Mouse (Mus musculus) liver, adult 2 months (tissue): ENCODE results near the gene Atxn10. TPM values are rescaled to one million over a fixed set of nuclear protein-coding genes. Genes with fewer than 3 reads are reported as not detected.

Experiments
- DNase-seq: peaks from one replicate; pipeline ENCODE4 v3.0.0-alpha.2; 2011; ENCODE audit warnings: low read depth, low spot score; ENCODE audit errors: extremely low read depth
- H3K27ac ChIP-seq: fragments of 200-500 bp; replicated peaks from 2 replicates; pipeline ENCODE4 v1.5.1; 2012; ENCODE audit warnings: low read depth, mild to moderate bottlenecking, control low read depth, inconsistent platforms, low read length; ENCODE audit not compliant: insufficient read depth
- H3K27me3 ChIP-seq: fragments of 200-500 bp; 2 replicates; pipeline ENCODE4 v1.6.1; 2012; ENCODE audit warnings: mild to moderate bottlenecking, moderate library complexity, low read length, inconsistent platforms; ENCODE audit not compliant: control insufficient read depth, insufficient read depth
- H3K36me3 ChIP-seq: fragments of 200-500 bp; 2 replicates; pipeline ENCODE4 v1.6.1; 2012; ENCODE audit warnings: low read length, inconsistent platforms; ENCODE audit not compliant: control insufficient read depth, insufficient read depth
- H3K4me1 ChIP-seq: fragments of 200-500 bp; 2 replicates; pipeline ENCODE4 v1.6.1; 2011; ENCODE audit warnings: low read length; ENCODE audit not compliant: control insufficient read depth, insufficient read depth
- H3K4me3 ChIP-seq: fragments of 200-500 bp; 2 replicates; pipeline ENCODE4 v1.5.1; 2011; ENCODE audit warnings: low read depth, mild to moderate bottlenecking, control low read depth, low read length, moderate library complexity; ENCODE audit not compliant: insufficient read depth
- H3K79me2 ChIP-seq: fragments of 200-500 bp; 2 replicates; pipeline ENCODE4 v1.6.1; 2012; ENCODE audit warnings: inconsistent platforms, mild to moderate bottlenecking, low read length, moderate library complexity; ENCODE audit not compliant: control insufficient read depth, insufficient read depth
- H3K9ac ChIP-seq: fragments of 200-500 bp; 2 replicates; pipeline ENCODE4 v1.6.1; 2012; ENCODE audit warnings: low read depth, mild to moderate bottlenecking, control low read depth, inconsistent platforms, low read length
- CTCF ChIP-seq: fragments of 200-500 bp; IDR thresholded peaks from 2 replicates; pipeline ENCODE4 v1.5.1; 2011; ENCODE audit warnings: low read depth, low read length, control low read depth
- POLR2A ChIP-seq: fragments of 200-500 bp; IDR thresholded peaks from 2 replicates; pipeline ENCODE4 v1.6.1; 2011; ENCODE audit warnings: low read length, control low read depth; ENCODE audit not compliant: insufficient read depth; ENCODE audit errors: extremely low read depth
- WGBS: fragments of 180-500 bp; shearing (Covaris S2); methylation state at CpG from one replicate; pipeline ENCODE4 v1.1.7; 2018; 5-methylcytosine and 5-hydroxymethylcytosine counted together
- polyA plus RNA-seq: library from polyadenylated mRNA; depleted of rRNA; stranded (reverse); fragments of >200 nt; gene quantifications from 2 replicates; pipeline ENCODE4 v1.2.3, GENCODE M21; 2012
- total RNA-seq: library from RNA; depleted of rRNA; stranded (reverse); fragments of >200 nt; gene quantifications from 2 replicates; pipeline ENCODE4 v1.2.3, GENCODE M21; 2014

Gene Atxn10
- total and polyA plus RNA-seq, 2 experiments, result 36.8 to 41.0 TPM

GRCm38 (mm10) chr15:85428140-85428539 lies 92.1 kb downstream of the Atxn10 start:
- no peaks in the 10 kb centered on the region; the same call in 1 of the 2 replicates for H3K79me2 ChIP-seq
- DNase-seq, result no peak
- H3K27ac ChIP-seq, result no peak overlapping the region
- no peaks in the 10 kb centered on the region; the same call in 1 of the 2 replicates for H3K4me1 ChIP-seq
- no peak overlapping the region for H3K9ac ChIP-seq
- H3K36me3 ChIP-seq, result no peaks in the 10 kb centered on the region
- no peak for TF ChIP-seq POLR2A
- no peak for TF ChIP-seq CTCF
- WGBS, result 96% methylated on average over 6 of the region's 6 CpGs
- no peaks in the 10 kb centered on the region for H3K27me3 ChIP-seq
- H3K4me3 ChIP-seq, result no peak overlapping the region

DNA sequence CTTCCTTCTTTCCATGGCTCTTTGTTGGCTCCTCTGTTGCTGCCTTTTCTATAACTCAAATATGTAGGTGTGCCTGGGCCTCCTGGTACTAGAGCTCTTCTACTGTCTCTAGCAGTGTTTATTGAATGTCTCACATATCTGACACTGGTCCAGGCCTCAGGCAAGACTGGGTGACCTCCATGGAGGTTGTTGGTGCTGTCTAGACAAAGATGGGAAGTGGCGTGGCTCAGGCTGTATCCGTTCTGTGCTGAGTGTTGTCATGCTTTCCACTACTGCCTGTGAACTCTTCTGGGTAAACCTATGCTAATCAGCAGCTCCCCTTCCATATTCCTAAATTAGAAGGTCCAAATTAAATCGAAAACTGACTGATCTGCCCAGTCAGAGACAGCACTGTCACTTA lies 106.5 kb downstream of the Atxn10 start:
- no peaks in the 10 kb centered on the region for H3K27me3 ChIP-seq
- peaks cover 14% of the 10 kb centered on the region; the same call in 1 of the 2 replicates for H3K36me3 ChIP-seq
- H3K4me3 ChIP-seq, result no peak overlapping the region
- H3K79me2 ChIP-seq, result no peaks in the 10 kb centered on the region
- H3K4me1 ChIP-seq, result peaks cover 8% of the 10 kb centered on the region; the same call in 1 of the 2 replicates
- TF ChIP-seq POLR2A (no peak), CTCF (no peak)
- no peak overlapping the region for H3K9ac ChIP-seq
- no peak overlapping the region for H3K27ac ChIP-seq
- 89% methylated on average over 3 of the region's 3 CpGs for WGBS
- no peak for DNase-seq

- Histone ChIP-seq H3K36me3 (peaks cover 2% of the 10 kb centered on the region; the same call in 1 of the 2 replicates), H3K79me2 (no peaks in the 10 kb centered on the region), H3K27ac (no peak overlapping the region; the same call in 1 of the 2 replicates), H3K4me3 (no peak overlapping the region), H3K9ac (no peak overlapping the region), H3K27me3 (no peaks in the 10 kb centered on the region), H3K4me1 (peaks cover 8% of the 10 kb centered on the region; the same call in 1 of the 2 replicates)
- TF ChIP-seq CTCF, result no peak
- TF ChIP-seq POLR2A, result no peak
- whole genome bisulfite sequencing, result 24% methylated on average over 3 of the region's 3 CpGs
- peak; percentile 92 for DNase-seq
These were observed 110.6 kb downstream of the Atxn10 start for GRCm38 (mm10) chr15:85446652-85447051.

GRCm38 (mm10) chr15:85456891-85457290 lies 120.8 kb downstream of the Atxn10 start:
- no peak for DNase-seq
- TF ChIP-seq CTCF (no peak), POLR2A (no peak)
- peaks cover 3% of the 10 kb centered on the region; the same call in 1 of the 2 replicates for H3K36me3 ChIP-seq
- H3K79me2 ChIP-seq, result no peaks in the 10 kb centered on the region
- WGBS, result 84% methylated on average over 8 of the region's 8 CpGs
- H3K27me3 ChIP-seq, result no peaks in the 10 kb centered on the region
- H3K4me3 ChIP-seq, result no peak overlapping the region
- no peaks in the 10 kb centered on the region for H3K4me1 ChIP-seq
- no peak overlapping the region for H3K9ac ChIP-seq
- H3K27ac ChIP-seq, result no peak overlapping the region

DNA sequence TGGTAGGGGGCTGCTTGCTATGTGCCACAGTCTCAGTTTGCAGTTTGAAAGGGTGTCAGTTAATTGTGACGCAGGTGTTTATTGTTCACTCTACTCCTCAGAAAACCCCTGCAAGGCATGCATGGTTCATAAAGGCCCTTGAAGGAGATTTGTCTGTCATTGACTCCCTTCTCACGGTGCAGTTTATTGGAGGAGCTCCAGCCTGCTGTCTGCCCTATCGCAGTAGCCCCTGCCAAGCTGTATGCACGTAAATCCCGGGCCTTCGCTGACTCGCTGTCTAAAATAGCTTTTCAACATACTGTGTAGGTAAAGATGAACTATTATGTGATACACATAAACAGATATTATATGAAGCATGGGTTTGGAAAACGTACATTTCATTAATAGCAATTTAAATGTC lies 121.8 kb downstream of the Atxn10 start:
- Histone ChIP-seq H3K4me3 (no peak overlapping the region), H3K27me3 (no peaks in the 10 kb centered on the region), H3K79me2 (no peaks in the 10 kb centered on the region), H3K9ac (no peak overlapping the region), H3K36me3 (peaks cover 8% of the 10 kb centered on the region), H3K4me1 (no peaks in the 10 kb centered on the region), H3K27ac (no peak overlapping the region)
- TF ChIP-seq CTCF (no peak), POLR2A (no peak)
- WGBS, result 95% methylated on average over 8 of the region's 8 CpGs
- DNase-seq, result no peak

DNA sequence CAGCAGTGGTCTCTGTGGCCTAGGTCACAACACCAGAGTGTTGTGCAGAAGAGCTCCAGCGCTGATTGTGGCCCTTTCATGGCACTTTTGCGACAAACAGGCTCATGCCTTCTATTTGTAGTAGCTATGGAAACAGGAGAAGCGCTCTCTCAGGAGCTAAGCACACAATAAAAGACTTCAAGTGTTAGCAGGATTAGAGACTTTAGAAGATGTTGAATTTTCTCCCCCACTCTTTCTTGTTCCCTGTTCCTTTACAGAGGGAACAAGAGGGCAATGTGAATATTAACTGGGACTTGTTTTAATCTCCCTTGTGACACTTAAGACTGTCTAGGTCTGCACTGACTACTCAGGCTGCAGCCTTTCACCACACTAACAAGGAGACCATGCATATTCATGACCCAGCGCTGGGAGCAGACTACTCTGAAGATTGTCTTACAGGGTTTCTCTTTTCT lies 122.6 kb downstream of the Atxn10 start:
- no peaks in the 10 kb centered on the region for H3K4me1 ChIP-seq
- H3K9ac ChIP-seq, result no peak overlapping the region
- no peak overlapping the region for H3K4me3 ChIP-seq
- TF ChIP-seq CTCF (no peak), POLR2A (no peak)
- no peaks in the 10 kb centered on the region for H3K27me3 ChIP-seq
- no peak for DNase-seq
- H3K27ac ChIP-seq, result no peak overlapping the region
- H3K79me2 ChIP-seq, result no peaks in the 10 kb centered on the region
- H3K36me3 ChIP-seq, result peaks cover 16% of the 10 kb centered on the region
- WGBS, result 78% methylated on average over 4 of the region's 4 CpGs
